Comparison of ENCODE assay signal across 6 mouse cellular contexts in genomic region chr7:35026276-35026630, GRCm38 (mm10).
"Had no signal": no experiment of that assay in that cellular context is flagged by ENCODE, and none has a peak within 500 bp of the region (broad histone marks: within the 10 kb centered on the region; RNA-seq: fewer than 3 reads in every experiment).

No protein-coding gene starts in this region.

- H3K36me3 ChIP-seq: neural tube, embryonic 15.5 days had no signal

- H3K9me3 ChIP-seq: limb, embryonic 15.5 days; liver, embryonic 12.5 days; midbrain, embryonic 12.5 days; neural tube, embryonic 15.5 days had no signal

- H3K9ac ChIP-seq: limb, embryonic 15.5 days; liver, embryonic 12.5 days; lung, embryonic 14.5 days; midbrain, embryonic 12.5 days; neural tube, embryonic 15.5 days had no signal

- H3K4me2 ChIP-seq: limb, embryonic 15.5 days; liver, embryonic 12.5 days; lung, embryonic 14.5 days; midbrain, embryonic 12.5 days; neural tube, embryonic 15.5 days had no signal

- H3K27me3 ChIP-seq: limb, embryonic 15.5 days; liver, embryonic 12.5 days; midbrain, embryonic 12.5 days; neural tube, embryonic 15.5 days had no signal

- H3K4me3 ChIP-seq: limb, embryonic 15.5 days; liver, embryonic 12.5 days; midbrain, embryonic 12.5 days; myocyte; neural tube, embryonic 15.5 days had no signal

- H3K4me1 ChIP-seq: midbrain, embryonic 12.5 days had no signal

- H3K27ac ChIP-seq: limb, embryonic 15.5 days; liver, embryonic 12.5 days; midbrain, embryonic 12.5 days; neural tube, embryonic 15.5 days had no signal
